Mouse (Mus musculus) MN1 (cell line): ENCODE results near the gene Gtpbp2.
A peak's percentile ranks its signal among the peaks of the same experiment; 100 is the strongest.

ENCODE experiments used
- DNase-seq: peaks from one replicate; pipeline ENCODE4 v3.0.0-alpha.2; 2016; ENCODE audit warnings: low spot score

Gtpbp2 gene

DNA sequence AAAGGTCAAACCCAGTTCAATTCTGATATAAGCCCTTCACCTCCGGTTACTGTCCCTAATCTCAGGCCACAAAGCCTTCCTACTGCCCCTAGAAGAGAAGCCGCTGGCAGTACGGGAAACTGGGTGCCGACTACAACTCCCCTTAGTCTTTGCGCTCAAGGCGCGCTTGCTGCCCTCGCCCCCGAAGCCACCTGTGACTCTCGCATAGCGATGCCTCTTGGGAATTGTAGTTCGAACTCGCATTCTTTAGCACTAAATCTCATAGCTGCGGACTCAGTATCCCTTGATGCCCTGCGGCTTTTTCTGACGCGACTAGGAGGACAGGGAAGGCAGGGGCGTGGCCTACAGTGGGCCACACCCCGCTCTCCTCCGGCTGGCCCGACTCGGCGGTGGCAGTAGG is at the start of gene Gtpbp2:
Gene Gtpbp2 (plus strand): TSS at position 347 of the 400 bp plus-strand sequence.
- peak; percentile 100 for DNase-seq

DNA sequence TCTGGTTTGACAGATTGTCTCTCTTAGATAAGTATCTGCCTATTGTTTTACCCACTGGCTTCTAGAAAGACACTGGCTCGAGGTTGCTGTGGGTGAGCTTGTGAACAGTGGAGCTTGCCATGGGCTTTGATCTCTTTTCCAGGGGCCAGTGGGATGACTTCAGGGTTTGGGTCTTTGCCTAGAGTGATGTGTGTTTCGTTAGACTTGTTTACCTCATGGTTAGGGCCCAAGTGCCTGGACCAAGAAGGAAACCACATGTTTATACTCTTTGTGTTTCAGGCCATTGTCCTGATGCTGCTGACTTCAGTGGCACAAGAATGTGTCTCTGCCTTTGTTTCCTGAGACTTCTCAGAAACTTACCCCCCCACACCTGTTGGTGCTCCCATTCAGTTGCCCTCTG is 45.3 kb upstream of the Gtpbp2 start:
- DNase-seq, result no peak

DNA sequence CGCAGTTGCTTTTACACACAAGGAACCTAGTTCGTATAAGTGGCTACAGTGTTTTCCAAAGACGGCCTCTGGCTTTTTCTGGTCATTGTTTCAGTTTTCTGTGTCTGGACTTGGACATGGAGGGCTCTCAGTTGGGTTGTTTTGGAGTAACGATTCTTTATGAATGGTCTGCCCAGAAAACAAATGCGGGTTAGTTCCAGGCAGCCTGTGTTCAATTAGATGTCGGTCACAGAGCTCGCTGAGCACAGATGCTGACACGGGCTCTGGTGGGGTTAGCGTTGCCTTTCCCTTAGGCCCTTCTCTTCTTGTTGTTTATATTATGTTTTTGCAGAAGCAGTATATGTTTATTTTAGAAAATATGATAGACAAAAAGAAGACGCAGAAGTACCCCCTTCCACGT is 44.7 kb upstream of the Gtpbp2 start:
- DNase-seq, result no peak

GRCm38 (mm10) chr17:46116881-46117280 is 44.0 kb upstream of the Gtpbp2 start:
- no peak for DNase-seq

DNA sequence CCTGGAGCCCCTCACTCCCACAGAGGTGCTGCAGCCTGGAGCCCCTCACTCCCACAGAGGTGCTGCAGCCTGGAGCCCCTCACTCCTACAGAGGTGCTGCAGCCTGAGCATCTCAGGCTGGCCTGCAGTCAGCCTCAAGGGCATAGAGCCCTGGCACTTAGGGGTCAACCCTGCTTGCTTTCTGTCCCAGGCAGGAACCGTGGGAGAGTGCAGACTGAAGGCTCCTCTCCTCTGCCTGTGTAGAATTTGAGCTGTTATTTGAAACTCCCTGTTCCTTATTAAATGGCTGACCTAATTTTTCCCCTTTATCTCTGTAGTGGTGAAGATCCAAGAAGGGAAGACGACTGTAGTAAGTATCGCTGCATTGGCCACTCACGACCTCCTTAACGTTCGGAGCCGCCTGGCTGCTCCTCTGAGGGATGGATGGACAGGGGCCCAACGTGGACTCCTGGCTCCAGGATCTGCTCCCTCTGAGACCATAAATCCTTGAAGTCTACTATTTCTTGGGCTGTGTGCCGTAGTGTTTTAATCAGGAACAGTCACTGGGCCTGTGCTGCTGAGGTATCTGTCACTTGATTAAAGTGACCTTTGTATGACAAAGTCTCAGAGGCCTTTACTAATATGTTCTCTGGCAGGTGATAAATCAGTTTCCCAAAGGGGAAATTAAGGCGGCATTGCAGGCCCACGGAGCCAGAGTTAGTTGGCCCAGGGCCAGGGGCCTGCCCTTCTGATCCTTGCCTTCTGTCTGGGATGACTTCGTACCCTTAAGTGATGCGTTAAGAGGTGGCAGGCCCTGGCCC is 43.0 kb upstream of the Gtpbp2 start:
- no peak for DNase-seq

DNA sequence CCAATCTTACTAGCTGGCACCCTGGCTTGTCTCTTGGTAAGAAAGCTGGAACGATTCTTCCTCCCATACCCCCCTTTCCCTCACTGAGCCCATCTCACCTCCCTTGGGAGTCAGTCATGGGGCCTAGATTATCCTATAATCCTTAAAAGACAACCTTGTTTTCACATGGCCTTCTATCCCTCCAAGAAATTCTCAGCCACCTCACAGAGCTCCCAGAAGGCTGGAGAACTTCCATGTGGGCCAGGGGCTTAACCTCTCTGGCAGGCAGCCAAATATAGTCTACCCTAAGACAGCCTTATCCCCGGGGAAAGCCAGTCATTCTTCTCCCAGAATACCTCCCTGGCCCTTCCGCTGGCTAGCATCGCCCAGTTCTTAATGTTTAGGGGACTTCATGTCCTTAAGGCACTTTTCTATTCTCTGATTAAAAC is 42.4 kb upstream of the Gtpbp2 start:
- peak; percentile 64 for DNase-seq

- DNase-seq, result no peak
These were observed 41.2 kb upstream of the Gtpbp2 start for GRCm38 (mm10) chr17:46119641-46120040.

DNA sequence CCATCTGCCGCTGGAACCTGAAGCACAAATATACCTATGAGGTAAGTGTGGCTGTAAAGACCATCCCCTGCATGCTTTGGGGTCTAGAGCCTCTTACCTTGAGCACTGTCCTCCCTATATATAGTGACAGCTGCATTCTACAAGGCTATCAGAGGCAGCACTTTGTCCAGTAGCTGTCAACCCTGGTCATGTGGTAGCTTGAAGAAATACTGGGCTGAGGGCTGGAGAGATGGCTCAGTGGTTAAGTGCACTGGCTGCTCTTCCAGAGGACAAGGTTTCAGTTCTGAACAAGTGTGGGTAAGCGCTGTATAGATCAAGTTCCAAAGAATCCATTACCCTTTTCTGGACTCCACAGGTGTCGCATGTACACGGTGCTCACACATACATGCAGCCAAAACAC is 38.0 kb upstream of the Gtpbp2 start:
- DNase-seq, result no peak

DNA sequence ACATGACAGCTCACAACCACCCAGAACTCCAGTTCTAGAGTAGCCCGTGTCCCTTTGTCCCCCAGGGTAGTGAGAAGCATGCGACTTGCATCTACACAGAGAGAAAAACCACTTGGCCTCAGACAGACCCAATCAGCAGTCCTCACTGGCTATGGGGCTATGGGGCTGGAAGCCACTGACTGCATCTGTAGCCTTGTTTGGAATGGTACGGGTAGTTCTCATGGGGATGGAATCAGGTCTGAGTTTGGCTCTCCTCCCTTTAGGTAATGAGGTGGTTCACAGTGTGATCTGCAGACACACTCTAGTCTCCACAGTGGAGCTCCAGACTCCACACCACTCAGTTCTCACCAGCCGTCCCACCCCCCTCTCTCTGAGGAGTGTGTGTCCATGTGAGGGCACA is 37.5 kb upstream of the Gtpbp2 start:
- DNase-seq, result no peak

- no peak for DNase-seq
These were observed 36.7 kb upstream of the Gtpbp2 start for GRCm38 (mm10) chr17:46123953-46124700.

GRCm38 (mm10) chr17:46126608-46127007 is 34.2 kb upstream of the Gtpbp2 start:
- no peak for DNase-seq

GRCm38 (mm10) chr17:46127814-46128493 is 32.9 kb upstream of the Gtpbp2 start:
- no peak for DNase-seq

DNA sequence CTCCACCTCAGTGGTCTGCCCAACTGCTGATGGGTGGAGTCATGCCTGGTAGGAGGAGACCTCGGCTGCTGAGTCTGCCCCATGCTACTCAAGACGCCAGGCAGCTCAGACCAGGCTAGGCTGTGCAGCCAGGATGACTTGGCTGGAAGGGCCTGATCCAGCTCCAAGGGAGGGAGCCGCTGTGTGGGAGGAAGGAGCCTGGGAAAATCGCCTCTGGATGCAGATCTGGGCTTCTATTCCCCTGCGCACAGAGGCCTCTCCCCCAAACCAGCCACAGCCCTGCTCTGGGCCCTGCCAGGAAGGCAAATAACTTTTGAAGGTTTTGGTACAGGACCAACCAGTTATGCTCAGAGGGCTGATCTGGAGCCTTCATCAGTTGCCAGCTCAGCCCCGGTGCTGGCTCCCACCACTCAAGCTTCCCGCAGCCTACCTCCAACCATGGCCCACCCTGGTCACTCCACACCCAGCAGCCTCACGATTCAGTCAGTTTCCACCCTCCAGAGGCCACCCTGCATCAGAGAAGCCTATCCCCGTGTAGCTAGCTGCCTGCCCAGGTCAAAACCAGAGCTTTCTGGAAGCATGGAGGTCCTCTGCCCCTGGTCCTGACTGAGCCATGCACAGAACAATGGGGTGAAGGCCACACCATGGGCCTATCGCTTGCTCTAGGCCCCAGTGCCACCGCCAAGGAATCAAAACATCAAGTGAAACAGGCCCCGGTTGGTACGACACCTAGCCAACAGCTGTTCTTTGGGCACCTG is 30.9 kb upstream of the Gtpbp2 start:
- peak; percentile 67 for DNase-seq

DNA sequence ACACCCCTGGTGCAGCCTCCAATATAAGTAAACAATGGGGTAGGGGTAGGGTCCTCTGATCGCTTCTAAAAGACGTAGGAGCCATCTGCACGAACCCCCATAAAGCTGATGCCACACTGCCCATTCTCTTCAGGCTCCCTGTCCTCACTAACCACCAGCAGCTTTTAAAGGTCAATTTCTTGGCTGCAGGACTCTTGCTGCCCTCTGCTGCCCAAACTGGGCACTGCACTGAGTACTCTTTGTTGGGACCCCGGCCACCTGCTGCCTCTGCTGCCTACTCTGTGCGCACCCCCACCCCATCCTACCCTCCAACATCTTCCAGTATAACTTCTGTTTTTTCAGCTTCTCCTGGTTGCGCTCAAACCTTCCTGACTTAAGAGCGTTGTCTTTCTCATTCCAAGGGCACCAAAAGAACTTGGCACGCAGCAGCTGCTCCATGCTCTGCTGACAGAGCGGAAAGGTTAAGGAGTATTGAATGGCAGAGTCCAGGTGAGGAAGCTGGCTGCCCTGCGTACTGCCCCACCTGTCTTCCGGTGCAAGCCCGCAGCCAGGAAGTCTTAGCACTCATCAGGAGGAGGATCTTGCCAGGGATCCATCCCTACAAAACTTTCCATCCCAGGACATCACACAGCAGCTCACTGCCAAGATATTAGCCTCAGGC is 28.6 kb upstream of the Gtpbp2 start:
- peak; percentile 82 for DNase-seq

GRCm38 (mm10) chr17:46132862-46133261 is 28.0 kb upstream of the Gtpbp2 start:
- DNase-seq, result peak; percentile 50

DNA sequence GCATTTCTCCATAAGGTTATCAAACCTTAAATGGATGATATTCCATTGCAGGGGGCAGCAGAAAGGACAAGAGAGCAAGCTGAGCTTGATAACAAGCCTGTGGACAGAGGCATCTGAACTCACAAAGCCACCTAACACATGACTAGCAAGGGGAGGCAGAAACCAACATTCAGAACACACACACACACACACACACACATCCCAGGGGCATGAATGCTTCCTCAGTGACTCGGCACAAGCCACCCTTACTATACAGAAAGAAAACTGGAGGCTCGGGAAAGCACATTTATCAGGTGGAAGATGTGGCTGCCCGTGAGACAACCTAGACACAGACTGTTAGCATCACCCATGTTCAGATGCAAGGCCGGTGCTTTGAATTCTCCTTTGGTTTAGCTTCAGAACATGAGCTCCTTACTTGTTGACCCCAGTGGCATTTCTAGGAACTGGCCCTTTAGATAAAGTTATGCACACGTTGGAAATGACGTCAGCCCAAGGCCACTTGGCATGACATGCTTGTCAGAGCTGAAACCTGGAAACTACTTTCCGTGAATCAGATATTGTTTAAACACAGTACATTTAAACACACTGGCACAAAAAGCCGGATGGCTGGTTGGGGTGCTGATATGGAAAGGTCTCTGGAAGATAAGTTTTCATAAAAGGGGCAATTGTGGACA is 22.1 kb upstream of the Gtpbp2 start:
- no peak for DNase-seq

- DNase-seq, result no peak
These were observed 21.0 kb upstream of the Gtpbp2 start for GRCm38 (mm10) chr17:46139872-46140271.

DNA sequence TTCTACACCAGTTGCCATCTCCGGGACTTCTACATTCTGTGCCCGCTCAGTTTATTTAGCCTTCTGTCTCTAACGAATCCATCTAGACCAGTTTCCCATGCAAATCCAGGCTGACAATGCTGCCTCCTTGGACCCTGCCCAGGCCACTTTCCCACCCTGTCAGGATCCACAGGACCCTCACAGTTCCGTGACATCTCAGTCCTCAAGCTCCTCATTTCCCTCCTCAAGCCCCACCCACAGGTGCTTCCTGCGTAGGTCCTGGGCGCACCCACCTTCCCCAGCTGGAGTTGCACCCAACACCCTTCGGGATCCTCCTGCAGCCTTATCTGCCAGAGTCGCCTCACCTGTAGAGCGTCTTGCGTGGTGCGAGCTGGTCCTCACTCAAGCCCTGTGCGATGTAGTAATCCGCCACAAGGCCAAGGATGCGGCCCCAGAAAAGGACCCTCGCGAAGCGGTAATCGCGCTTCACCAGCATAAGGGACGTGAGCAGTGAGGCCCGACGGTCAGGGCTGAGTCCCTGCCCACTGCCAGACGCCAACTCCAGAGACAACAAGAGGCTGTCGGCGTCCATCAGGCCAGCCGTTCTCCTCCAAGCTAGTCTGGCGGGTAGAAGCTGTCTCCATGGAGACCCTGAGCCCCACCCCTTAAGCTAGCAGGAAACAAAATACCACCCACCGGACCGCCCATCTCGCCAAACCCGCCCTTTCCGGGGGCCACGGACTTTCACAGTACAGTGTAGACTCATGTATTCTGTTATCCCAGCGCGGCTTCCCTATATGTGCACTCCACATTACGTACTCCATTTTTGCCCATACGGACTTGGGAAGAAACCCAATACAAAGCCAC is 17.0 kb upstream of the Gtpbp2 start, which contains the start of gene Rsph9:
Gene Rsph9 (minus strand): TSS at position 639 of the 846 bp plus-strand sequence.
- DNase-seq, result peak; percentile 89

DNA sequence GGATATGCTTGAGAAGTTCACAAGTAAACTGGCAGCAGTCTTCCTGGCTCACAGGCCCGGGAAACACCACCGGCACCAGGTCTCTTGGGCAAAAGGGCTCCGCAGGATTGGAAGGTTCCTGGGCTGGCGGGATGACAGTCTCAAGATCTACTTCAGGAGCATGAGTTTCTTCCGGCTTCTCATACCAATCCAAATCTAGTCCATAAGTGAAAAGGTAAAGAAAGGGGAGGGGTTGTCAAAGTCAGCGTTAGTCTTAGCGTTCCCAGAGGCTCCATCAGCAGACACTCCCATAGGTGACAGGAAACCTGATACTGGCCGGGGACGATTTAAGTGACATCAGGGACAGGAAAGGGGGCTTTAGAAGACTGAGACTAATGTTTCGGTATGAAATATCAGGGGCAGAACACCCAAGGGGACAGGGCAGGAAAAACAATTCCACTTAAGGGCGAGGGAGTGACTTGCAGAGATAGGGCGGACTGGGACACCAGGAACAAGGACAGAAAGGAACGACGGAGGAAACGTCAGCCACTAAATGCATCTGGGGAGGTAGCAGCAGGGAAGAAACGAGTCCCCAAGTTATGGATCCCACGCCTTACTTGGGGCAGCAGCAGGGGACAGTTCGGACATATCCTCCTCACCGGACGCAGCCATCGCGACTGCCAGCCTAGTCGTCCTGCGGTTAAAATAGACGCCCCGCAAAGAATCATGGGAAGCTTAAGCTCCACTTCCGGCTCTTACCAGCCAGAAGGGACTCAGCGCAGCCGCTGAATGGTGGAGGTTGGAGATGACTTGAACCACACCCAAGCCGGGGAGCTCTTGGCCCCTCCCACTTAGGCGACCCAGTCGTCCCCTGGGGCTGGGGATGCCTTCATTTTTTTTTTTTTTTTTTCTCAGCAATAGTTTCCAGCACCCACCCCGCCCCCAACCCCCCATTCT is 7.7 kb upstream of the Gtpbp2 start, which contains the start of gene Mad2l1bp:
Gene Mad2l1bp (minus strand): TSS at position 707 of the 936 bp plus-strand sequence.
- peak; percentile 93 for DNase-seq
